Mouse (Mus musculus): ENCODE measurements around the gene Pde4c.

GRCm38 (mm10) chr8:70742981-70743655 is 19.6 kb downstream of the Pde4c start:
- TF ChIP-seq POLR2A (IDR thresholded peaks at IDR 0.05; ENCODE audit: extremely low read depth, insufficient read depth, low read length) (no peak), CTCF (IDR thresholded peaks at IDR 0.05; ENCODE audit: low read depth, low read length) (no peak)
